Mouse (Mus musculus): ENCODE results near the gene Fer.

- TF ChIP-seq CTCF (IDR thresholded peaks at IDR 0.05), result no peak
- TF ChIP-seq EP300 (IDR thresholded peaks at IDR 0.05), result no peak
Measured at GRCm38 (mm10) chr17:63838144-63838543, 24.7 kb upstream of the Fer start.

Data from lung, postnatal 0 days (tissue).